Mouse (Mus musculus) limb, embryonic 11.5 days (tissue): Measurements from ENCODE around the gene D230025D16Rik. TPM values are rescaled to one million over a fixed set of nuclear protein-coding genes. Genes with fewer than 3 reads are reported as not detected.
"Not testable (repeated sequence)": the region's sequence is repeated elsewhere in the genome, so short reads cannot be mapped to it uniquely, and the experiment has no call there.

Source experiments
- ATAC-seq: fragments of 200-750 bp; cut with Nextera tagmentation; 2 replicates; pipeline ENCODE4 v1.8.0; 2017; ENCODE audit warnings: low read depth; ENCODE audit not compliant: insufficient number of reproducible peaks, low FRiP score, low TSS enrichment
- DNase-seq: peaks from one replicate; pipeline ENCODE4 v3.0.0-alpha.2; 2015; ENCODE audit warnings: low spot score
- H3K27ac ChIP-seq: fragments of 300-500 bp; sonication (generic); replicated peaks from 2 replicates; pipeline ENCODE4 v1.5.1; 2014; ENCODE audit warnings: low read depth, mild to moderate bottlenecking, low read length
- H3K27me3 ChIP-seq: fragments of 300-500 bp; sonication (generic); 2 replicates; pipeline ENCODE4 v1.6.1; 2014; ENCODE audit warnings: mild to moderate bottlenecking, low read length, mixed read lengths; ENCODE audit not compliant: control insufficient read depth, insufficient read depth
- H3K36me3 ChIP-seq: fragments of 300-500 bp; sonication (generic); 2 replicates; pipeline ENCODE4 v1.6.1; 2014; ENCODE audit warnings: mild to moderate bottlenecking, low read length, moderate library complexity, mixed read lengths; ENCODE audit not compliant: control insufficient read depth, insufficient read depth
- H3K4me1 ChIP-seq: fragments of 300-500 bp; sonication (generic); 2 replicates; pipeline ENCODE4 v1.6.1; 2014; ENCODE audit warnings: low read length, mixed read lengths; ENCODE audit not compliant: control insufficient read depth, insufficient read depth
- H3K4me2 ChIP-seq: fragments of 300-500 bp; sonication (generic); 2 replicates; pipeline ENCODE4 v1.6.1; 2014; ENCODE audit warnings: low read depth, mild to moderate bottlenecking, moderate library complexity; ENCODE audit not compliant: severe bottlenecking
- H3K4me3 ChIP-seq: fragments of 300-500 bp; sonication (generic); 2 replicates; pipeline ENCODE4 v1.5.1; 2014; ENCODE audit warnings: low read depth, low read length
- H3K9ac ChIP-seq: fragments of 300-500 bp; sonication (generic); 2 replicates; pipeline ENCODE4 v1.6.1; 2014; ENCODE audit warnings: mild to moderate bottlenecking, low read length
- H3K9me3 ChIP-seq: fragments of 300-500 bp; sonication (generic); 2 replicates; pipeline ENCODE4 v1.6.1; 2016; ENCODE audit warnings: low read length; ENCODE audit not compliant: control insufficient read depth
- WGBS: fragments of 180-500 bp; shearing (Covaris S2); extraction: QIAGEN DNeasy Blood & Tissue Kit; methylation state at CpG from one replicate; pipeline ENCODE4 v1.1.7; 2014; 5-methylcytosine and 5-hydroxymethylcytosine counted together
- polyA plus RNA-seq: library from polyadenylated mRNA; unstranded; fragments of >200 nt; fragmentation: Nextera tagmentation; extraction: Ambion mirVana; gene quantifications from 2 replicates; pipeline ENCODE4 v1.2.1, GENCODE M21; 2014

The D230025D16Rik gene
- polyA plus RNA-seq, 1 experiment from 2014 or later, result 29.9 TPM

DNA sequence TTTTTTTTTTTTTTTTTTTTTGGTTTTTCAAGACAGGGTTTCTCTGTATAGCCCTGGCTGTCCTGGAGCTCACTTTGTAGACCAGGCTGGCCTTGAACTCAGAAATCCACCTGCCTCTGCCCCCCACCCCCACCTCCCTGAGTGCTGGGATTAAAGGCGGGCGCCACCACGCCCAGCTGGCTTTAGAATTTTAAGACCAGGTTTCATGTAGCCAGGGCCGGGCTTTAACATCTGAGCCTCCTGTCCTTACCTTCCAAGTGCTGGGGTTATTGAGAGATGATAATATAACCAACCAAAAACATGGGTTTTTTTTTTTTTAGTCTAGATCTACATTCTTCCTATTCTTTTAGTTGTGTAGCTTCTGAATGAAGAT is 7.4 kb downstream of the D230025D16Rik start:
- not testable (repeated sequence) for H3K9ac ChIP-seq, ATAC-seq, H3K9me3 ChIP-seq, H3K27me3 ChIP-seq, H3K27ac ChIP-seq, H3K4me3 ChIP-seq, H3K36me3 ChIP-seq, H3K4me1 ChIP-seq, DNase-seq, H3K4me2 ChIP-seq
- WGBS, result 92% methylated on average over 4 of the region's 4 CpGs

DNA sequence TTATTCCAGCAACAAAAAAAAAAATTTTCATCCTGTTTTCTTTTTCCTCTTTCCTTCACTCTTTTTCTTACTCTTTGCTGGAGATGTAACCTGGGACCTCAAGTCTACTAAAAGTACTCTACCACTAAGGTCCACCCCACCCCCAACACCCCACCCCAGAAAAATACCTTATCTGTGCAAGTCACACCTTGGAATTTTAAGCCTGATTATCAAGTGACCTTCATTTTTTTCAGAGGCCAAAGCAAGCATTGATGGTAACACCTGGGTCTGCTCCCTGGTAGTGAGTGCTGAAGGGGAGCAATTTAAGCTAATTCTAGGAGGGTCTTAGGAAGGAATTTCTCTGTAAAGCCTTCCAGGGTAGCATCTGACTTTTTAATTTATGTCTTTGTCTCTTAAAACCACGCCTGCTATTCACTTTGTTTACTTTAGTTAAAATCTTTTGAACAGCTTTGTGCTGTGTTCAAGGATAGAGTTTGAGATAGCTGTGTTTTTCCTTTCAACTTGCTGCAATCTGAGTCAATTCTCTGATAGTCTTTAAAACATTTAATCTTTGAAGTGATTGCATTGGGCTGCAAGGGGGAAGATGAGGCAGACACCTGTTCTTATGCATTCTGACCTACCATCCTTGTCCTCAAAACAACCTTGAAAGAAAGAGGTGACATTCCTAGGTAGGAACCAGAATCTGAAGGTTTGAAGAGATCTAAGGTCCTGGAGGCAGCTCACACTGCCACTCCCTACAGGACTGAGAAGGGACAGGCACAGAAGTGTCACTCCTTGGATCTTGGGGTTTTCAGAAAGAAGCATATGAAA is 8.4 kb downstream of the D230025D16Rik start:
- Histone ChIP-seq H3K4me3 (no peak overlapping the region), H3K27me3 (no peaks in the 10 kb centered on the region), H3K4me2 (no peak overlapping the region), H3K36me3 (no peaks in the 10 kb centered on the region; the same call in 1 of the 2 replicates), H3K27ac (no peak overlapping the region), H3K4me1 (no peaks in the 10 kb centered on the region), H3K9ac (no peak overlapping the region), H3K9me3 (no peaks in the 10 kb centered on the region)
- ATAC-seq (no peak), DNase-seq (no peak)
- 49% methylated on average over 1 of the region's 1 CpGs for WGBS

DNA sequence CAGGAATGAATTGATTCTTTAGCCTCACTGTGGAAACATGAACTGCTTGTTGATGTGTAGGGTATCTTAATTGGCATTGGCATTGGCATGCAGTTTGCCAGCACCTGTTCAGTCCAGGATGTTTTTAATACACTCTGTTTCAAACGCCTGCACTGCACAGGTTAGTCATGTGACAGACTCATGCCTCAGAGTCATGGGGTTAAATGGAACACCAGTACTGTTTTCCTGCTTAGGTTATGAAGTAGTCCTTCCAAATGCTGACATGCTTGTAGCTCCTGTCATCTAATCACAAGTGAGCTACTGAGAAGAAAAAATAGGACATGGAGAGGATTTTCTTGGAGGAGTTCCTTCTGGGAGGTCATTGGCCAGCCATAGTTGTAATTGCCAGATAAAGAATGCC is 10.3 kb downstream of the D230025D16Rik start:
- ATAC-seq (no peak), DNase-seq (no peak)
- H3K36me3 ChIP-seq, result no peaks in the 10 kb centered on the region; the same call in 1 of the 2 replicates
- H3K9ac ChIP-seq, result no peak overlapping the region
- no peak overlapping the region for H3K27ac ChIP-seq
- H3K4me2 ChIP-seq, result no peak overlapping the region
- WGBS, result 81% methylated on average over 1 of the region's 1 CpGs
- no peaks in the 10 kb centered on the region for H3K4me1 ChIP-seq
- H3K4me3 ChIP-seq, result no peak overlapping the region
- no peaks in the 10 kb centered on the region for H3K9me3 ChIP-seq
- H3K27me3 ChIP-seq, result no peaks in the 10 kb centered on the region

DNA sequence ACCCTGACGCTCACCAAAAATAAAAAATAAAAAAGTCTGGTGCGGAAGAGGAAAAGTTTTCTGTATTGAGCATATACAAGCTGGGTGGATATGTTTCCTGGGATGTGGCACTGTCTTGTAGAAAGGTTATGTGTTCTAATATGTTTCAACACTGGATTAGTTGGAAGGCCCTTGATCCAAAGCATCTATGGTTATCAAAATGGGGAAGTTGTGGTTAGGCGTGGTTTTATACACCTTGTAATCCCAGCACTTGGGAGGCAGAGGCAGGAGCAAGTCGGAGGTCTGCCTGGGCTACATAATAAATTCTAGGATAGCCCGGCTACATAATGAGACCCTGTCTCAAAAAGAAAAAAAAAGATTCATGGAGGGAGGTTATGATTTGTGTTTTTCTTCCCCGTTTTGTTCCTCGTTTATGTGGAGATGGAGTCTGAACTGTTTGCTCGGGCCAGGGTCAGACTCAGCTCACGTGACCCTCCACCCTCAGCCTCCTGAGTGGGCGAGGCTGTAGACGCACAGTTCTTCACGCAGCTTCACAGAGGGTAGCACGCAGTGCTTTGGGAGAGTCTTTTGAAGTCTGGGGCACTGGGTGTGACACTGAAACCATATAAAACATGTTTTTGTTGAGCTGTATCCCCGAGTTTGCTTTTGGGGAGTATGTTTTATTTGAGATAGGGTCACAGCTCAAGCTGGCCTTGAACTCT is 12.6 kb downstream of the D230025D16Rik start:
- ATAC-seq (no peak), DNase-seq (no peak)
- WGBS, result 93% methylated on average over 14 of the region's 14 CpGs
- H3K9ac ChIP-seq, result no peak overlapping the region
- no peaks in the 10 kb centered on the region; the same call in 1 of the 2 replicates for H3K36me3 ChIP-seq
- H3K27ac ChIP-seq, result no peak overlapping the region
- no peaks in the 10 kb centered on the region for H3K27me3 ChIP-seq
- H3K4me3 ChIP-seq, result no peak overlapping the region
- no peak overlapping the region for H3K4me2 ChIP-seq
- no peaks in the 10 kb centered on the region for H3K9me3 ChIP-seq
- H3K4me1 ChIP-seq, result no peaks in the 10 kb centered on the region

DNA sequence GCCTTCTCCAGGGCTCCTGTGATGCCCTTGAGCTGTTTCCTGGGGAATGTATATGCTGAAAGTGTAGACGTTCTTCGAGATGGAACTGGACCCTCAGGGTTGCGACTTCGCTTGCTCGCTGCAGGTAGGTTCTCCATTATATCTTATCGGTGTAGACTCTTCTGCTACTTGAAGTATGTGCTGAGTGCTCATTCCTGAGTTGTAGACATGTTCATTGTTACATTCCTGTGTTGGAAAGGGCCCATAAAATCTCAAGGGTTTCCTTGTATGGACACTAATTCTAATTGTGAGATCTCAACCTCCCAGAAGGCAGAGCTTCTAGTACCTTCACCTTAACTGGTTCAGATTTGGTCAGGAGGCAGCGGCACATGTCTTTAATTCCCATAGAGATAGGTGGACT is 16.1 kb downstream of the D230025D16Rik start:
- H3K4me3 ChIP-seq, result no peak overlapping the region
- H3K9ac ChIP-seq, result no peak overlapping the region
- H3K4me2 ChIP-seq, result no peak overlapping the region
- no peaks in the 10 kb centered on the region for H3K9me3 ChIP-seq
- DNase-seq (no peak), ATAC-seq (no peak)
- H3K27me3 ChIP-seq, result no peaks in the 10 kb centered on the region
- no peaks in the 10 kb centered on the region for H3K36me3 ChIP-seq
- H3K4me1 ChIP-seq, result no peaks in the 10 kb centered on the region
- no peak overlapping the region for H3K27ac ChIP-seq
- 98% methylated on average over 7 of the region's 7 CpGs for WGBS

DNA sequence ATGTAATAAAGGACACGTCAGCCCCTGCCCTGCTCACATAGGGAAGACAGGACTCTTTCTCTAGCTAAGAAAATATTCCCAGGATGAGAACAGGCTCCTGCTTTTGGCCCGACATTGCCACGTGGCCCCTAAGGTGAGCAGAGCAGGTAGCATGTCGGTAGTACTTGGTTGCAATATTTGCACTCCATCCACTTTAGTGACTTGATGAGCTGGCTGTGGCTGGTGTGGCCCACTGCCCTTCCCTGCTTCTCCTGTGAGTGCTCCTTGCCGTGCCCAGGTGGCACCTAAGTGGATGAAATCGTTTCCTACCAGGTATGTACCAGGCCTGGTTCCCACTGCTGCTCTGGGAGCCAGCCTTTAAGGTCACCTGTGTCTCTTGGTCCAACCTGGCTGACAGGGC is 27.0 kb downstream of the D230025D16Rik start:
- no peak overlapping the region for H3K9ac ChIP-seq
- H3K27me3 ChIP-seq, result peaks cover 7% of the 10 kb centered on the region; the same call in 1 of the 2 replicates
- H3K4me2 ChIP-seq, result no peak overlapping the region
- ATAC-seq (no peak), DNase-seq (no peak)
- H3K4me3 ChIP-seq, result no peak overlapping the region
- peaks cover 5% of the 10 kb centered on the region; the same call in 1 of the 2 replicates for H3K4me1 ChIP-seq
- WGBS, result 96% methylated on average over 6 of the region's 6 CpGs
- H3K36me3 ChIP-seq, result peaks cover 16% of the 10 kb centered on the region
- no peaks in the 10 kb centered on the region for H3K9me3 ChIP-seq
- no peak overlapping the region for H3K27ac ChIP-seq

DNA sequence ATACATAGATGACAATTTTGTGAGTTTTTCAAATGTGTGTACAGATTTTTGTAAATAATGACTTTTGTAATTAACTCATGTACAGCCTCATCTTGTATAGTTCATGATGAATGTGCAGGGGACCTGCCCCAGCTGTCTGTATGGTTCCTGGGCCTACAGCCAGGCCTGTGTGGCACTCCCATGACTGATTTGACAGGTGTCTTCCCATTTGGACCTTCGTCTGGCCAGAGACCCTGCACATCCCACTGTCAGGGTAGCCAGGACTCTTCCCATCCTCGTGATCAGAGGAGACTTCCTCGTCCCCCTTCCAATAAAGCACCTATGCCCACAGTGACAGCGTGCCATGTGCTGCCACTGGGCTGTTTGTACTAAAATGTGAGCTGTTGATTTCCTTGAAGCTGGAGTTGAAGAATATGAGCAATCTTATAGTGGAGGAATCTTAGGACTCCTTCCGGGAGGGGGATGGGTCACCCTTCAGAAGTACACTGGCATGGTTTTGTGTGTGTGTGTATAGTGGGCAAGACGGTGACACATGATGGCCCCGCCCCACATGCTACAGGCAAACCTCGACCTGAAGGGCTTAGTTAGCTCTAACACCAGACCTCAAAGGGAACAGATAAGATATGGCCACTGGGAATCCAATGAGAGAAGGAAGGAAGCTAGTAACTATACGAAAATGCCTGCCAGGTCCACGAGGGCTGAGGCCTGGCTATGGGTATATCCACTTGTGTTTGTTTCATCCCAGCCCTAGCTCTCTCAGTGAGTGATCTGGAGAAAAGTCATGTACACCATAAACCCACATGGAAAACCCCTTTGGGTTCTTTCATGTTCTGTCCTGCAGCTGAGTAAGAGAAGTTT is 28.0 kb downstream of the D230025D16Rik start:
- Histone ChIP-seq H3K4me1 (peaks cover 5% of the 10 kb centered on the region; the same call in 1 of the 2 replicates), H3K4me2 (no peak overlapping the region), H3K9me3 (no peaks in the 10 kb centered on the region), H3K4me3 (no peak overlapping the region), H3K36me3 (peaks cover 16% of the 10 kb centered on the region), H3K27ac (no peak overlapping the region), H3K27me3 (peaks cover 12% of the 10 kb centered on the region), H3K9ac (no peak overlapping the region)
- WGBS, result 88% methylated on average over 10 of the region's 10 CpGs
- ATAC-seq, result no peak
- no peak for DNase-seq

DNA sequence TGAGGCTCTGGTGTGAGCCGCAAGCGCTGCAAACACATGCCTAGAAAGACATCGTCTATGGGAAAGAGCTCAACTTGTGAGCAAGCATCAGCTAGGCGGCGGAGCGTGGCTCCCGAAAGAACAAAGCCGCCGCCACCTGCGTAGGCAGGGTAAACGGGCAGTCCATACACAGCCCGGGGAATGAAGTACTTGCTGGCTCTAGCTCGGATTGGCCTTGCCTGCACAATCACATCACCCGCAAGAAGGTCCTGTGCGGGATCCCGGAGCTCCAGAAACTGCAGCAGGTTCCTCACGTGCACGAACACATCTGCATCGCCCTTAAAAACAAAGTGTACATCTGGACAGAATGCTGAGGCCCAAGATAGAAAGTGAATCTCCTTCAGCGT is 28.8 kb downstream of the D230025D16Rik start:
- Histone ChIP-seq H3K27me3 (peaks cover 21% of the 10 kb centered on the region), H3K4me1 (peaks cover 6% of the 10 kb centered on the region), H3K9ac (no peak overlapping the region), H3K4me2 (peak overlapping the region; percentile 98), H3K4me3 (peak overlapping the region; percentile 61), H3K27ac (no peak overlapping the region), H3K9me3 (no peaks in the 10 kb centered on the region), H3K36me3 (peaks cover 14% of the 10 kb centered on the region)
- peak; percentile 14; the same call in 1 of the 2 replicates for ATAC-seq
- WGBS, result 39% methylated on average over 20 of the region's 20 CpGs
- DNase-seq, result no peak
